8 mouse cellular contexts compared by ENCODE assay signal in the genomic region with DNA sequence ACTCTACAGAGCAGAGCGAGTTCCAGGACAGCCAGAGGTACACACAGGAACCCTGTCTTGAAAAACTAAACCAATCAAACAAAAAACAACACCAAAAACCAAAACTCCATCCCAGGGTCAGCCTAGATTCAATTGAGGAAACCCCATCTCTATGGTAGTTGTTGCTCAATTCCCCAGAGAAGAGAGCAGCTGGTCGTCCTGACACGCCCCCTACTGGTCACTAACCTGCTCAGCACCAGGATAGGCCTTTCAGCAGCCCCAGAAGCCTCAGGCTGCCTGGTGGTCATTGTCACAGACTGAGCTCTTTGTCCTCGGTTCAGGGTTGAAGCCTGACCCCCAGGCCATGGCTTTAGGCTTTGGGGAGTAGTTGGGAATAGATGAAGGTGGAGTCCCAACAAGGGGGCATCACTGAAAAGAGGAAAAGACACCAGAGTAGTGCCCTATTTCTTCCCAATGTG. TPM values are rescaled to one million over a fixed set of nuclear protein-coding genes. Genes with fewer than 3 reads are reported as not detected.
DNase-seq lines count a peak whose midpoint lies in the region; ATAC-seq lines count a peak whose summit lies in the region.

A gene (minus strand): TSS at position 408 of the 458 bp plus-strand sequence.

- H3K27ac ChIP-seq in hindbrain, embryonic 16.5 days (ENCODE audit: low read depth, low read length), result no peak within 1 kb of the TSS
- no peak within 1 kb of the TSS for H3K27ac ChIP-seq in limb, embryonic 10.5 days
- peak within 1 kb of the TSS; percentile 76 for H3K27ac ChIP-seq in midbrain, embryonic 10.5 days (replicated peaks)

- H3K4me2 ChIP-seq in hindbrain, embryonic 16.5 days (ENCODE audit: low read length), result no peak within 1 kb of the TSS

- H3K9ac ChIP-seq in hindbrain, embryonic 16.5 days (ENCODE audit: low read depth, low read length), result no peak within 1 kb of the TSS

- no peak within 1 kb of the TSS for H3K4me3 ChIP-seq in hindbrain, embryonic 16.5 days (ENCODE audit: low read length)
- H3K4me3 ChIP-seq in limb, embryonic 10.5 days, result no peak within 1 kb of the TSS
- H3K4me3 ChIP-seq in midbrain, embryonic 10.5 days, result 0 out of 2 replicates have a peak within 1 kb of the TSS, but pooled peaks have one; percentile 7

- 20% methylated on average over 4 of the region's 4 CpGs for WGBS in hindbrain, embryonic 16.5 days
- 32% methylated on average over 4 of the region's 4 CpGs for WGBS in limb, embryonic 10.5 days
- 23% methylated on average over 4 of the region's 4 CpGs for WGBS in midbrain, embryonic 10.5 days

- DNase-seq in cerebellum, postnatal 14 days, result peak; percentile 34 to 52
- DNase-seq in cerebellum, adult 9-11 months, result no peak
- peak; percentile 71 for DNase-seq in brain, adult 2 months (ENCODE audit: low read depth, low spot score)
- DNase-seq in gastrocnemius, postnatal 10 days, result peak; percentile 48
- DNase-seq in limb, embryonic 10.5 days (ENCODE audit: low spot score), result peak; percentile 63
- DNase-seq in midbrain, embryonic 10.5 days (ENCODE audit: low spot score), result peak; percentile 77
- DNase-seq in spleen, postnatal 4 days (ENCODE audit: low spot score in 2 of 2), result peak; percentile 66 to 84

- H3K4me1 ChIP-seq in hindbrain, embryonic 16.5 days (ENCODE audit: control insufficient read depth, insufficient read depth, low read depth, low read length), result peaks cover 7% of the 10 kb centered on the region
- H3K4me1 ChIP-seq in limb, embryonic 10.5 days, result peaks cover 14% of the 10 kb centered on the region
- H3K4me1 ChIP-seq in midbrain, embryonic 10.5 days, result peaks cover 37% of the 10 kb centered on the region

- H3K27me3 ChIP-seq in hindbrain, embryonic 16.5 days (replicated peaks; ENCODE audit: control insufficient read depth, insufficient read depth, low read length), result no peaks in the 10 kb centered on the region
- H3K27me3 ChIP-seq in limb, embryonic 10.5 days (ENCODE audit: low read depth, poor library complexity, severe bottlenecking), result no peaks in the 10 kb centered on the region
- no peaks in the 10 kb centered on the region for H3K27me3 ChIP-seq in midbrain, embryonic 10.5 days (ENCODE audit: low read depth, poor library complexity, severe bottlenecking)

- ATAC-seq in hindbrain, embryonic 16.5 days, result no peak

- no peaks in the 10 kb centered on the region for H3K9me3 ChIP-seq in hindbrain, embryonic 16.5 days (ENCODE audit: control insufficient read depth, low read length)
- no peaks in the 10 kb centered on the region for H3K9me3 ChIP-seq in limb, embryonic 10.5 days (replicated peaks)
- no peaks in the 10 kb centered on the region for H3K9me3 ChIP-seq in midbrain, embryonic 10.5 days (replicated peaks)

- H3K36me3 ChIP-seq in hindbrain, embryonic 16.5 days (ENCODE audit: control insufficient read depth, insufficient read depth, low read length), result no peaks in the 10 kb centered on the region
- H3K36me3 ChIP-seq in limb, embryonic 10.5 days, result 0 out of 2 replicates have a peak, but pooled peaks cover under 1% of the 10 kb centered on the region
- H3K36me3 ChIP-seq in midbrain, embryonic 10.5 days, result no peaks in the 10 kb centered on the region

RNA-seq across cellular contexts. Expression of the gene that starts here (rescaled TPM):
- total RNA-seq in gastrocnemius, postnatal 10 days (2021), result 10 to 100 TPM; 34.8 to 35.4 TPM
- polyA plus RNA-seq in hindbrain, embryonic 16.5 days (2015; fragmentation: Nextera tagmentation; extraction: Ambion mirVana), result 181 and 190 TPM in 2 replicates
- 203 and 209 TPM in 2 replicates for polyA plus RNA-seq in limb, embryonic 10.5 days (2016; fragmentation: Nextera tagmentation; extraction: Ambion mirVana)
- polyA plus RNA-seq in midbrain, embryonic 10.5 days (2016; fragmentation: Nextera tagmentation; extraction: Ambion mirVana), result 224 and 227 TPM in 2 replicates
